Mouse (Mus musculus): ENCODE measurements around the gene Ddah2.

Ddah2 gene

GRCm38 (mm10) chr17:35043794-35044193 is 15.0 kb upstream of the Ddah2 start:
- TF ChIP-seq GATA4 (IDR thresholded peaks at IDR 0.05; ENCODE audit: insufficient replicate concordance, low read length): no peak

- no peak for TF ChIP-seq GATA4 (IDR thresholded peaks at IDR 0.05; ENCODE audit: insufficient replicate concordance, low read length)
Measured at GRCm38 (mm10) chr17:35044904-35045806, 13.7 kb upstream of the Ddah2 start.

GRCm38 (mm10) chr17:35045807-35046680 is 12.8 kb upstream of the Ddah2 start:
- TF ChIP-seq GATA4 (IDR thresholded peaks at IDR 0.05; ENCODE audit: insufficient replicate concordance, low read length): no peak

- no peak; the same call in 1 of the 2 replicates for TF ChIP-seq GATA4 (IDR thresholded peaks at IDR 0.05; ENCODE audit: insufficient replicate concordance, low read length)
Measured at GRCm38 (mm10) chr17:35046681-35047455, 12.0 kb upstream of the Ddah2 start, which contains the start of gene Msh5. Msh5 (minus strand) TSS chr17:35046745.

GRCm38 (mm10) chr17:35047688-35048087 is 11.1 kb upstream of the Ddah2 start:
- no peak for TF ChIP-seq GATA4 (IDR thresholded peaks at IDR 0.05; ENCODE audit: insufficient replicate concordance, low read length)

GRCm38 (mm10) chr17:35048149-35048931 is 10.5 kb upstream of the Ddah2 start:
- peak; percentile 82; the same call in 1 of the 2 replicates for TF ChIP-seq GATA4 (IDR thresholded peaks at IDR 0.05; ENCODE audit: insufficient replicate concordance, low read length)

- TF ChIP-seq GATA4 (IDR thresholded peaks at IDR 0.05; ENCODE audit: insufficient replicate concordance, low read length): no peak
Measured at GRCm38 (mm10) chr17:35048932-35049440, 9.8 kb upstream of the Ddah2 start.

- TF ChIP-seq GATA4 (IDR thresholded peaks at IDR 0.05; ENCODE audit: insufficient replicate concordance, low read length): peak; percentile 70; the same call in 1 of the 2 replicates
Measured at GRCm38 (mm10) chr17:35049561-35050016, 9.2 kb upstream of the Ddah2 start, which contains the start of gene Clic1. Clic1 (plus strand) TSS chr17:35049966.

- TF ChIP-seq GATA4 (IDR thresholded peaks at IDR 0.05; ENCODE audit: insufficient replicate concordance, low read length): no peak
Measured at GRCm38 (mm10) chr17:35050126-35050750, 8.6 kb upstream of the Ddah2 start.

- peak; percentile 85; the same call in 1 of the 2 replicates for TF ChIP-seq GATA4 (IDR thresholded peaks at IDR 0.05; ENCODE audit: insufficient replicate concordance, low read length)
Measured at GRCm38 (mm10) chr17:35051156-35052086, 7.4 kb upstream of the Ddah2 start.

GRCm38 (mm10) chr17:35052271-35052798 is 6.5 kb upstream of the Ddah2 start:
- no peak for TF ChIP-seq GATA4 (IDR thresholded peaks at IDR 0.05; ENCODE audit: insufficient replicate concordance, low read length)

Data from liver, adult (tissue).